Mouse (Mus musculus) hindbrain, embryonic 14.5 days (tissue): ENCODE data around the gene Fggy. TPM values are rescaled to one million over a fixed set of nuclear protein-coding genes. Genes with fewer than 3 reads are reported as not detected.

Experiments
- ATAC-seq: fragments of 200-750 bp; cut with Nextera tagmentation; 2 replicates; pipeline ENCODE4 v1.8.0; 2017; ENCODE audit warnings: moderate number of reproducible peaks, mild to moderate bottlenecking, moderate TSS enrichment, moderate library complexity; ENCODE audit not compliant: low FRiP score
- DNase-seq: peaks from one replicate; pipeline ENCODE4 v3.0.0-alpha.2; 2015; ENCODE audit warnings: low spot score
- H3K27ac ChIP-seq: fragments of 300-500 bp; sonication (generic); 2 replicates; pipeline ENCODE4 v1.5.1; 2014; ENCODE audit warnings: mild to moderate bottlenecking, moderate library complexity
- H3K27me3 ChIP-seq: fragments of 300-500 bp; sonication (generic); 2 replicates; pipeline ENCODE4 v1.6.1; 2014; ENCODE audit warnings: mild to moderate bottlenecking, low read length, mixed read lengths; ENCODE audit not compliant: control insufficient read depth, insufficient read depth
- H3K36me3 ChIP-seq: fragments of 300-500 bp; sonication (generic); replicated peaks from 2 replicates; pipeline ENCODE4 v1.6.1; 2014; ENCODE audit not compliant: control insufficient read depth, insufficient read depth
- H3K4me1 ChIP-seq: fragments of 300-500 bp; sonication (generic); replicated peaks from 2 replicates; pipeline ENCODE4 v1.6.1; 2014; ENCODE audit warnings: antibody characterized with exemption, low read length, mixed read lengths; ENCODE audit not compliant: control insufficient read depth, insufficient read depth
- H3K4me2 ChIP-seq: fragments of 300-500 bp; sonication (generic); replicated peaks from 2 replicates; pipeline ENCODE4 v1.6.1; 2014; ENCODE audit warnings: mild to moderate bottlenecking, moderate library complexity
- H3K4me3 ChIP-seq: fragments of 300-500 bp; sonication (generic); replicated peaks from 2 replicates; pipeline ENCODE4 v1.5.1; 2014; ENCODE audit warnings: mild to moderate bottlenecking, low read length
- H3K9ac ChIP-seq: fragments of 300-500 bp; sonication (generic); 2 replicates; pipeline ENCODE4 v1.6.1; 2014
- H3K9me3 ChIP-seq: fragments of 300-500 bp; sonication (generic); 2 replicates; pipeline ENCODE4 v1.6.1; 2016; ENCODE audit warnings: low read length; ENCODE audit not compliant: control insufficient read depth
- WGBS: fragments of 180-500 bp; shearing (Covaris S2); extraction: QIAGEN DNeasy Blood & Tissue Kit; methylation state at CpG from one replicate; pipeline ENCODE4 v1.1.7; 2014; 5-methylcytosine and 5-hydroxymethylcytosine counted together
- polyA plus RNA-seq: library from polyadenylated mRNA; unstranded; fragments of >200 nt; fragmentation: Nextera tagmentation; extraction: Ambion mirVana; gene quantifications from 2 replicates; pipeline ENCODE4 v1.2.1, GENCODE M21; 2014

The Fggy gene
- 7.5 and 7.6 TPM in 2 replicates for polyA plus RNA-seq

DNA sequence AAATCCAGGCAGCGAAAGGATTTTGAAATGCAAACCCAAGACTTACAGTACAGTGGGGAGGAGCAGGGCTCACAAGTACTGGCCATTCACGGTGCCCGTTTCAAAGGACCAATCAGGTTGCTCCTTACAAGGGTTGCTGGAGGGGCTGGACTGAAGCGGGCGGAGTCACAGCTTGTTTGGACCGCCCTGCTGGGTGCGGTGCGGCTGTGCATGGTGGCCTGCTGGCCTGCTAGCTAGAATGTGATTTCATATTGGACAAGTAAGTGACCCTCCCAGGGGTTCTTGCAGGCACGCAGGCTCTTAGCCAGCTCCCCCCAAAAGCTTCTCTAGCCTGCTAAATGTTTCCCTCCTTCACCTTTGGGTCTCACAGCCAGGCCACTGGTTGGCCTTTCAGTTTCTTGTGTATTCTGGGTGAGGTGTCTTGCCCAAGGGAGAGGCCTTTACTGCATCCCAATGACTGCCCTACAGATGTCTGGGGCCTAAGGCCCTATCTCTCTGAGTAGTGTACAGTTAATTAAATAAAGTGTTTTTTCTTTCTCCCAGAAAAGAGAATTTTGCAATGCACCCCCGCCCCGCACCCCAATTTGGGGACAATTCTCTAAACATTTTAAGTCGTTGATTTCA, at the start of gene Fggy:
Gene Fggy, plus strand, starts transcription at position 175 of the 624 bp plus-strand sequence.
- no peaks in the 10 kb centered on the region for H3K9me3 ChIP-seq
- peak within 1 kb of the TSS; percentile 38 for H3K4me3 ChIP-seq
- ATAC-seq (peak; percentile 100), DNase-seq (peak; percentile 98)
- peak within 1 kb of the TSS; percentile 80 for H3K27ac ChIP-seq
- no peaks in the 10 kb centered on the region for H3K36me3 ChIP-seq
- peak within 1 kb of the TSS; percentile 67 for H3K9ac ChIP-seq
- H3K27me3 ChIP-seq, result no peaks in the 10 kb centered on the region
- peak within 1 kb of the TSS; percentile 67 for H3K4me2 ChIP-seq
- H3K4me1 ChIP-seq, result no peaks in the 10 kb centered on the region
- WGBS, result 25% methylated on average over 12 of the region's 12 CpGs

DNA sequence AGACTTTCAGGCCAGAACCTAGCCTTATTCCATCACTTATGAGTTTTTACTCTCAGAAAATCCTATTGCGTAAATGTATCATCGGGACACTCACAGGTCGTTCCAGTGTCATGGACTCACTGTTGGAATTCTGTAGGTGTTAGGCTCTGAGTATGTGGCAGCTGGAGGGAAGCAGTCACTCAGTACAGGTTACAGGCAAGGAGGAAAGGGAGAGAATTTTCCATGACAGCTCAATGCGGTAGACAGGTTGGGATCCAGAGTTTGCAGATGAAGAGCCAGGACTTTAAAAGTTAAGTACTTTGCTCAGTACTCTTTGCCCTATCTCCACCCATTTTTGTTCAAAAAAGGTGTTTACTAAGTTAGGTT, 49.4 kb upstream of the Fggy start:
- no peak overlapping the region for H3K27ac ChIP-seq
- no peaks in the 10 kb centered on the region for H3K27me3 ChIP-seq
- WGBS, result 94% methylated on average over 4 of the region's 4 CpGs
- H3K4me2 ChIP-seq, result no peak overlapping the region
- H3K4me3 ChIP-seq, result no peak overlapping the region
- no peak overlapping the region for H3K9ac ChIP-seq
- H3K4me1 ChIP-seq, result 0 out of 2 replicates have a peak, but pooled peaks cover 7% of the 10 kb centered on the region
- DNase-seq (no peak), ATAC-seq (no peak)
- no peaks in the 10 kb centered on the region for H3K36me3 ChIP-seq
- no peaks in the 10 kb centered on the region for H3K9me3 ChIP-seq

DNA sequence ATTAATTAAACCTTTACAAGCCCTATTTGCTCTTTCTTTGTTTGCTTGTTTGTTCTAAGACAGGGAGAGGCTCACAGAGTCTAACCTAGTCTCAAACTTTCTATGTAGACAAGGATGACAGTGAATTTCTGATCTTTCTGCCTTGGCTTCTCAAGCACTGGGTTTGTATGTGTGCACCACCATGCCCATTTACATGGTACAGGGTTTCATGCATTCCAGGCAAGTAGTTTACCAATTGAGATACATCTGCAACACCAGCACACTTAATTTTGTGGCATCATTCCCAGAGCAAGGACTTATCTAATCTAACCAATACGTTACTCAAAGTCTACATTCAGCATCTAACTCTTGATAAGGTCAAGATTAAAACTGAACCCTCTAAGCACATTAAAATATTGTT, 38.9 kb upstream of the Fggy start:
- Histone ChIP-seq H3K9me3 (no peaks in the 10 kb centered on the region), H3K36me3 (no peaks in the 10 kb centered on the region), H3K4me3 (no peak overlapping the region), H3K9ac (no peak overlapping the region), H3K27ac (no peak overlapping the region), H3K27me3 (no peaks in the 10 kb centered on the region), H3K4me1 (no peaks in the 10 kb centered on the region), H3K4me2 (no peak overlapping the region)
- WGBS, result 69% methylated on average over 1 of the region's 1 CpGs
- no peak for ATAC-seq
- DNase-seq, result no peak

DNA sequence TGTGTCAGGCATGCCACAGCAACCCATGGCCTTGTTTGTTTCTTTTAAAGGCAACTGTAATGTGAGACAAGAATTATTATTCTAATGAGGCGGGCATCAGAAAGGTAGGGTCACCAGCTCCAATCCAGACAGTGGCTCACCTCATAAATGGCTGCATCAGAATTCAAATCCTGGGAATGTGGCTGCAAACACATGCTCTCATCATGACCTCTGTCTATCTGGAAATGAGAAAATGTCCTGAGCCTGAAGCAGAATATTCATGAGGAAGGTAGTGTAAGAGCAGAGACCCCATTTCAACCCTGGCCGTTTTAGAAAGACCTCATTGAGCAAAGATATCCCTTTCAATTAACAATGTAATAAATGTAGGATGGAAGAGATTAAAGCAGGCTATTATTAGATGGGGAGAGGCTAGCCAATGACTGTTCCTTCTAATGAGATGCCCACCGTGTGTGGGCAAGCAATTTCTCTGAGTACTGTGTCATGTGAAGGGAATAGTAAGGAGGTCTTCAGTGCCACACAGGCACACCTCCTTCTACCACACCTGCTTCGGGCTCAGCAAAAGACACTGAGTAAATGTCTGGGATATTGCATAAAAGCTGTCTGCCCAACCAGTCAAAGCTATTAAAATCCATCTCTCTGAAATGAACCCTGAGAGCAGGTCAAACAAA, 37.2 kb upstream of the Fggy start:
- no peak overlapping the region for H3K4me3 ChIP-seq
- no peak overlapping the region for H3K4me2 ChIP-seq
- no peaks in the 10 kb centered on the region for H3K36me3 ChIP-seq
- WGBS, result 41% methylated on average over 4 of the region's 4 CpGs
- no peaks in the 10 kb centered on the region for H3K27me3 ChIP-seq
- H3K9ac ChIP-seq, result no peak overlapping the region
- H3K27ac ChIP-seq, result no peak overlapping the region
- DNase-seq (no peak), ATAC-seq (no peak)
- H3K9me3 ChIP-seq, result no peaks in the 10 kb centered on the region
- no peaks in the 10 kb centered on the region for H3K4me1 ChIP-seq

DNA sequence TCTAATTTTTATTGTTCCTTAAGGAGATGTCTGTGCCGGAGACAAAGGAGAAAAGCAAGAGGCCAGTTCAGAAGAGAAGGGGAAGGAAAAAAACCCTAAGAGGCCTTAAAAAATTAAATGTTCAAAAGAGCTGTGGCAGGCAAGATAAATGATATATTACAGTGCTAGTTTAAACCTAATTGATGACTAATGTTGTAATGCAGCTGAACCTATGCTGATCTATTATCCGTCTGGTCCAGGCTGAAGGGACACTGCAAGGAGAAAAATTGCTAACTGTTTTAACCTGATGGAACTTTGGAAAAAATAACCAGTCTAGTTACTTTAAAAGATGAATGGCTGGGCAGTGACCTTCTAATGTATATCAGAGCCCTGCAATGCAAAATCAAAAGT, 36.7 kb upstream of the Fggy start:
- no peak for ATAC-seq
- Histone ChIP-seq H3K27me3 (no peaks in the 10 kb centered on the region), H3K4me3 (no peak overlapping the region), H3K9me3 (no peaks in the 10 kb centered on the region), H3K36me3 (no peaks in the 10 kb centered on the region), H3K9ac (no peak overlapping the region), H3K4me2 (no peak overlapping the region), H3K4me1 (no peaks in the 10 kb centered on the region), H3K27ac (no peak overlapping the region)
- WGBS, result 46% methylated on average over 2 of the region's 2 CpGs
- DNase-seq, result no peak

DNA sequence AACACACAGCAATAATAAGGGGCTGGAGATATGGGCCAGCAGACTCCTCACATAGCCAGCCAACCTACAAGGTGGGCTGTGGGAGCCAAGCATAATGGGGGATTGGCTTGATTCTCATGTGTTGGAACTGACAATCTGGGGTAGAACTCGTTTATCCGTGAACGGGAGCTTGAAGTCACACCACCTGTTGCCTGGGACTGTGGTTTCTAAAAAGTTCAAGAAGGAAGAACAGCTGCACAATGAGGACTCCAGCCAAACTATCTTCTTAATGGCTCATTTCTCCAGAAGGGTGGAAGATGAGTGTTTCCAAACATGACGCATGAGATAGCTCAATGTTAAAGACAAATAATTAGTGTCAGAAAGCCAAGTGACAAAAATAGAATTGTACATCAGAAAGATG, 30.7 kb upstream of the Fggy start:
- H3K9me3 ChIP-seq, result no peaks in the 10 kb centered on the region
- H3K4me3 ChIP-seq, result no peak overlapping the region
- H3K9ac ChIP-seq, result no peak overlapping the region
- DNase-seq (no peak), ATAC-seq (no peak)
- no peaks in the 10 kb centered on the region for H3K36me3 ChIP-seq
- H3K4me1 ChIP-seq, result no peaks in the 10 kb centered on the region
- H3K27ac ChIP-seq, result no peak overlapping the region
- H3K27me3 ChIP-seq, result no peaks in the 10 kb centered on the region
- WGBS, result 92% methylated on average over 4 of the region's 4 CpGs
- no peak overlapping the region for H3K4me2 ChIP-seq

DNA sequence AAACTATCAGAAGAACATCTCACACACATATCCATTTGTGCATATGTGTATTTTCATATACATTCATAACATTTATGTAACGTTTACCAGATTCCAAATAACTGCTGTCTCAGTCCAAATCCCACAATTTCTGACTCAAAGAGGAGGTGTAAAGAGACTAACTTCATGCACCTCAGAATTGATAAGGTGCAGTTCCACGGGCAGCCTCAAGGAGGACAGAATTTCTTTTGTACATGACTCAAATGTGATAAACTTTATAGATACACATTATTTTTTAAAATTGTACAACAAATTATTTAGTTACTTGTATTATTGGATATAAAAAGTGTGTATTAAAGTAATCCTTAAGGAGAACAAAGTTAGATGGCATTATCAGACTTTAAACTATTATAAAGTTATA, 26.6 kb upstream of the Fggy start:
- H3K9ac ChIP-seq, result no peak overlapping the region
- H3K36me3 ChIP-seq, result no peaks in the 10 kb centered on the region
- no peaks in the 10 kb centered on the region for H3K9me3 ChIP-seq
- no peaks in the 10 kb centered on the region for H3K4me1 ChIP-seq
- H3K27me3 ChIP-seq, result no peaks in the 10 kb centered on the region
- no peak overlapping the region for H3K4me3 ChIP-seq
- H3K4me2 ChIP-seq, result no peak overlapping the region
- no peak for ATAC-seq
- 68% methylated on average over 2 of the region's 2 CpGs for WGBS
- DNase-seq, result no peak
- no peak overlapping the region for H3K27ac ChIP-seq

- Histone ChIP-seq H3K4me2 (no peak overlapping the region), H3K36me3 (no peaks in the 10 kb centered on the region), H3K4me3 (no peak overlapping the region), H3K9ac (no peak overlapping the region), H3K9me3 (no peaks in the 10 kb centered on the region), H3K4me1 (no peaks in the 10 kb centered on the region), H3K27ac (no peak overlapping the region), H3K27me3 (no peaks in the 10 kb centered on the region)
- WGBS, result 95% methylated on average over 3 of the region's 3 CpGs
- ATAC-seq (no peak), DNase-seq (no peak)
Observed at GRCm38 (mm10) chr4:95533946-95534345, 23.4 kb upstream of the Fggy start.

- 68% methylated on average over 3 of the region's 3 CpGs for WGBS
- DNase-seq, result no peak
- no peaks in the 10 kb centered on the region for H3K9me3 ChIP-seq
- no peak overlapping the region for H3K4me2 ChIP-seq
- H3K27me3 ChIP-seq, result no peaks in the 10 kb centered on the region
- no peak for ATAC-seq
- no peaks in the 10 kb centered on the region for H3K36me3 ChIP-seq
- no peak overlapping the region for H3K27ac ChIP-seq
- no peak overlapping the region for H3K9ac ChIP-seq
- H3K4me3 ChIP-seq, result no peak overlapping the region
- H3K4me1 ChIP-seq, result no peaks in the 10 kb centered on the region
Observed at GRCm38 (mm10) chr4:95541382-95542038, 15.8 kb upstream of the Fggy start.
